Mouse (Mus musculus): ENCODE results near the gene Bola1.
"Not testable (repeated sequence)": the region's sequence is repeated elsewhere in the genome, so short reads cannot be mapped to it uniquely, and the experiment has no call there.

The Bola1 gene

DNA sequence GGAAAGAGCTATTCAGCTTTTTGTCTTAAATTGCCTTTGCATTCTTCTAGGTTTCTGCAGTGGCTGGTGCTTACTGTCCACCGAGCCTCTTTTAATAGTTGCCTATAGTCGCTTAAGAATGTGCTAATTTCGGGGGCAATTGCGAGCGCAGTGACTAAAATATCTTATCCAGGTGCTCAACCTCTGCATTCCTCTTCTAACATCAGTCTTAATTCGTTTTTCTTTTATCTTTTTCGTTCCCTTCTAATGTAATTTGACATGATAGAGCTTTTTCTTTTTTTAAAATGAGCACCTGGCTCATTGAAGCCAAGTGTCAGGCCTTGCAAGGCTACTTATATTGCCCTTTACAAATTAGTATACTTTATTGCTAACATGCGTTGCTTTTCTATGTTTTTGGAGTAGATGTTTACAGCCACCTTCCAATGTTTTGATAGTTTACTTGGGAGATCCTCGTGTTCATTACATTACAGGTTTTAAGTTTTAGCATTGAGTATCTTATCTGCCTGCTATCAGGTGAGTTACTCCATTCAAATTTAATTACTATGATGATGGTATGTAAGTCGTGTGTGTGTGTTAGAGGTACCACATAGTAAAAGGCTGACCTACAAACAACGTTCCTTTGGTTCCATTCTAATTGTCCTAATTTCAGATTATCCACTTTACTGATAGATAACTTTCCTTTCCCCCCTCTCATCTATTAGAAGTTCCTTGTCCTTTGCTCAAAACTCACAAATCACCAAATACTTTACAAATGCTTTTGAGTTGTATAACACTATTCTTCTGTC, 28.0 kb upstream of the Bola1 start:
- no peak for DNase-seq (ENCODE audit: low spot score)

DNA sequence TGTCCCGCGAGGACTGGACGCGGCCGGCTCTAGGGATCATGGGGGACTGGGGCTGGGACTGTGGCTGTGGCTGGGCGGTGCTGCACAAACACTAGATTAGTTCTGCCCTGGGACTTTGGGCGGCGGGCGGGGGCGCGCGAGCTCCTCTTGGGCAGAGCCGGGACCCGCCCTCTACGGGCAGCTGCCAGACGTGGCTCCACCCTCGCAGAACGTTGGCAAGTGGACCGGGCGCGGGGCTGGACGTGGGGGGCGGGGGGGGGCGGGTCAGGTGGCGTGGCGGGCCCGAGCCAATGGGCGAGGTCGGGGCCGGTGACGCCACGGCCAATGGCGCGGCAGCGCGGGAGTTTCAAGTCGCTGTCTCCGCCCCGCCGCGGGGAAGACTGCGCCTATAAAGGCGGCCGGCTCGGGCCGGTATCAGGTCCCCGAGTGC, 26.9 kb upstream of the Bola1 start, which contains the start of gene Hist2h3c1:
TSS of gene Hist2h3c1 (plus strand) at position 259 of the 430 bp plus-strand sequence.
- not testable (repeated sequence) for DNase-seq (ENCODE audit: low spot score)

DNA sequence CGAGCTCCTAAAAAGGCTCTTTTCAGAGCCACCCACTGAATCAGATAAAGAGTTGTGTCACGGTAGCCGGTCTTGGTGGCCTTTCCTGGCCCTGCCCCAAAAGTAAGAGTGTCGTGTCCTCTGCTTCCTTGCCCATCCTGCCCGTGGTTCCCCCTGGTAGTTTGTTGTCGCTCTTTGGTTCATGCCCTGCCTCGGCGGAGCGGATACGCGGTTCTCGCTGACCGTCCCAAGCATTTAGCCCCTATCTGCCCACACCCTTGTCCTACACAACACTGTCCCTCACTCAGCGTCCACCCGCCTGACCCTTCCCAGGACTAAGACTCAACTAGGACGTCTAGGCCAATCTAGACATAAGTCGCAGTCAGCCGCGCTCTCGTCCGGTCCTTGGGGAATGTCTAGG, 26.5 kb upstream of the Bola1 start:
- not testable (repeated sequence) for DNase-seq (ENCODE audit: low spot score)

DNA sequence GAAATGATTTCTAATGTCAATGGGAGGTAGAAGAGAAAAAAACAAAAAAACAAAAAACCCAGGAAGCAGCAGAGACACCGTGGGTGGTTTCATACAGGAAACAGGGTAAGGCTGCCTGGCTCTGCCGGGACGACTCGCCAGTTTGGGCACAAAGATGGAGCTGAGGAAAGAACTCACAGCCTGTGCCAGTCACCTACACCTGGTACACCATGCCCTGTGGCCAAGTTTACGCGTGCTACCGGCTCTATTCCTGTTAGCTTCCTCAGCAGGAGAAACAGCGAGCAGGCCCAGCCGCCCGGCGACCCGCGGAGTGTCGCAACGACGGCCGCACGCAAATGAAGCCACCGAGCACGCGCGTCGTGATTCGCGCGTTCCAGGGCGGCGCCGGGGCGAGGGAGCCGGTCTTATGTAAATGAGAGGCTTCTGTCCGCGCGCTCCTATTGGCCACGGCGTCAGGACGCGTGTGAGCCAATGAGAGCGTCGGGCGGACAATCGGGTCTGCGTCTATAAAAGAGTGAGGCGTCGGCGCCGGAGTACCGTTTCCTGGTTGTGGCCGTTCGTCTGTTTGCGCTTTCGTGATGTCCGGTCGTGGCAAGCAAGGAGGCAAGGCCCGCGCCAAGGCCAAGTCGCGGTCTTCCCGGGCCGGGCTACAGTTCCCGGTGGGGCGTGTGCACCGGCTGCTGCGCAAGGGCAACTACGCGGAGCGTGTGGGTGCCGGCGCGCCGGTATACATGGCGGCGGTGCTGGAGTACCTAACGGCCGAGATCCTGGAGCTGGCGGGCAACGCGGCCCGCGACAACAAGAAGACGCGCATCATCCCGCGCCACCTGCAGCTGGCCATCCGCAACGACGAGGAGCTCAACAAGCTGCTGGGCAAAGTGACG, 25.7 kb upstream of the Bola1 start, which contains the start of gene Hist2h2aa1:
TSS of gene Hist2h2aa1 (plus strand) at position 495 of the 884 bp plus-strand sequence.
- peak; percentile 82 for DNase-seq (ENCODE audit: low spot score)

DNA sequence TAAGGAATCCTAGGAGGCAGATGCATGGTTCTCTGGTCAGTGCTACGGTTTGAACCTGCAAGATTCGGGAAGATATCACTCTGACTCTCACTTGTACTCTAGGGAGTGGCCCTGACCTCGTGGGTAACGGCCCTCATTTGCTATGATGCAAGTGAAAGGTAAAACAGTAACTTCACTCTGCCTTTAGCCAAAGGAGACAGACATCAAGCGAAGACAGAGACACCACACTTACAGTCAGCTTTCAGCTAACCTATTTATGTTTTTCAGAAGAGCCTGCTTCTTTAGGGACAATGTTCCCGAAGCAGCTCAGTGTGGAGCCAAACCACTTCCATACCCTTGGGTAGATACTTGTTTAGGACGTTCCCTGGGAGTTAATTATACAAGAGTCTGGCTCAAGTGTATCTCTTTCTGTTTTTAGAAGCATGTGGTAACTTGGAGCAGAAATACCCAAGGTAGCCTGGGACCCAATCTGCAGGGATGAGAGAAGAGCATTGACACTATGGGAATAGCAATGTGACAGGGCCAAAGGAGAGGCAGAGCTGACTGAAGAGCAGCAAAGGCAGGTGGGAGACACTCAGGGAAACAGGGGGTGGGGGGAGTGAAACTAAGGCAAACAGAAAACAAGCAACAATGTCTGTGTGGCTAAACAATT, 24.5 kb upstream of the Bola1 start:
- no peak for DNase-seq (ENCODE audit: low spot score)

DNA sequence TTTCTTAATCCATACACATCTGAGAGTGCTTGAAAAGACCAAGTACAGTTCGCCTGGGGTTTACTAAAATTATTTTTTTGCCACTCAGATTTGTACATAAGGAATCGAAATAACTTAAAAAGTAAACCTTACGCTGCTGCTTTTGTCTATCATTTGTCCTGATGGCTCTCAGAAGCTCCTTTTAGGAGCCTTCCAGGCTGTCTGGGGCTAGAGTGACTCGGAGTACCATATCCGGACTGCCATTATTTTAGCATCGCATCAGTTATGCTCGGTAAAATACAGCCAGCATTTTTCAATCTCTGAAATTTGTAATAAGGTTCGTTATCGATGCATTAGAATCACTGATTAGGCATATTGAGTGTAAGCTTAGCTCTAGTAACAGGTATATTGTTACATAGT, 21.3 kb upstream of the Bola1 start:
- no peak for DNase-seq (ENCODE audit: low spot score)

DNA sequence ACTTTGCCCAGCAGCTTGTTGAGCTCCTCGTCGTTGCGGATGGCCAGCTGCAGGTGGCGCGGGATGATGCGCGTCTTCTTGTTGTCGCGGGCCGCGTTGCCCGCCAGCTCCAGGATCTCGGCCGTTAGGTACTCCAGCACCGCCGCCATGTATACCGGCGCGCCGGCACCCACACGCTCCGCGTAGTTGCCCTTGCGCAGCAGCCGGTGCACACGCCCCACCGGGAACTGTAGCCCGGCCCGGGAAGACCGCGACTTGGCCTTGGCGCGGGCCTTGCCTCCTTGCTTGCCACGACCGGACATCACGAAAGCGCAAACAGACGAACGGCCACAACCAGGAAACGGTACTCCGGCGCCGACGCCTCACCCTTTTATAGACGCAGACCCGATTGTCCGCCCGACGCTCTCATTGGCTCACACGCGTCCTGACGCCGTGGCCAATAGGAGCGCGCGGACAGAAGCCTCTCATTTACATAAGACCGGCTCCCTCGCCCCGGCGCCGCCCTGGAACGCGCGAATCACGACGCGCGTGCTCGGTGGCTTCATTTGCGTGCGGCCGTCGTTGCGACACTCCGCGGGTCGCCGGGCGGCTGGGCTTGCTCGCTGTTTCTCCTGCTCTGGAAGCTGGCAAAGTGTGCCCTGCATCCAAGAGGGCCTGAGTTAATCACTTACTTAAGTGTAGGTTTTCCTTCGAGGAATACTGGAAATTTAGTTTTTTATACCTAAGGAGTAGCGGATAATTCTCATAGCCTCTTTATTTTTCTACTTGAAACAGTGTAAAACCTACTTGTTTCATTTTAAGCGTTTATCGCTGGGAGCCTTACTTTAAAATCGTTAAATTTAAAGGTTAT, 20.7 kb upstream of the Bola1 start, which contains the start of gene Hist2h2aa2:
TSS of gene Hist2h2aa2 (minus strand) at position 328 of the 850 bp plus-strand sequence.
- DNase-seq (ENCODE audit: low spot score), result peak; percentile 99

DNA sequence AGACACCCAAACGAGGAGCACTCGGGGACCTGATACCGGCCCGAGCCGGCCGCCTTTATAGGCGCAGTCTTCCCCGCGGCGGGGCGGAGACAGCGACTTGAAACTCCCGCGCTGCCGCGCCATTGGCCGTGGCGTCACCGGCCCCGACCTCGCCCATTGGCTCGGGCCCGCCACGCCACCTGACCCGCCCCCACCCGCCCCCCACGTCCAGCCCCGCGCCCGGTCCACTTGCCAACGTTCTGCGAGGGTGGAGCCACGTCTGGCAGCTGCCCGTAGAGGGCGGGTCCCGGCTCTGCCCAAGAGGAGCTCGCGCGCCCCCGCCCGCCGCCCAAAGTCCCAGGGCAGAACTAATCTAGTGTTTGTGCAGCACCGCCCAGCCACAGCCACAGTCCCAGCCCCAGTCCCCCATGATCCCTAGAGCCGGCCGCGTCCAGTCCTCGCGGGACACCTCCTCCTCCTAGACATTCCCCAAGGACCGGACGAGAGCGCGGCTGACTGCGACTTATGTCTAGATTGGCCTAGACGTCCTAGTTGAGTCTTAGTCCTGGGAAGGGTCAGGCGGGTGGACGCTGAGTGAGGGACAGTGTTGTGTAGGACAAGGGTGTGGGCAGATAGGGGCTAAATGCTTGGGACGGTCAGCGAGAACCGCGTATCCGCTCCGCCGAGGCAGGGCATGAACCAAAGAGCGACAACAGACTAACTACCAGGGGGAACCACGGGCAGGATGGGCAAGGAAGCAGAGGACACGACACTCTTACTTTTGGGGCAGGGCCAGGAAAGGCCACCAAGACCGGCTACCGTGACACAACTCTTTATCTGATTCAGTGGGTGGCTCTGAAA, 19.7 kb upstream of the Bola1 start, which contains the start of gene Hist2h3c2:
TSS of gene Hist2h3c2 (minus strand) at position 174 of the 840 bp plus-strand sequence.
- DNase-seq (ENCODE audit: low spot score), result peak; percentile 80

DNA sequence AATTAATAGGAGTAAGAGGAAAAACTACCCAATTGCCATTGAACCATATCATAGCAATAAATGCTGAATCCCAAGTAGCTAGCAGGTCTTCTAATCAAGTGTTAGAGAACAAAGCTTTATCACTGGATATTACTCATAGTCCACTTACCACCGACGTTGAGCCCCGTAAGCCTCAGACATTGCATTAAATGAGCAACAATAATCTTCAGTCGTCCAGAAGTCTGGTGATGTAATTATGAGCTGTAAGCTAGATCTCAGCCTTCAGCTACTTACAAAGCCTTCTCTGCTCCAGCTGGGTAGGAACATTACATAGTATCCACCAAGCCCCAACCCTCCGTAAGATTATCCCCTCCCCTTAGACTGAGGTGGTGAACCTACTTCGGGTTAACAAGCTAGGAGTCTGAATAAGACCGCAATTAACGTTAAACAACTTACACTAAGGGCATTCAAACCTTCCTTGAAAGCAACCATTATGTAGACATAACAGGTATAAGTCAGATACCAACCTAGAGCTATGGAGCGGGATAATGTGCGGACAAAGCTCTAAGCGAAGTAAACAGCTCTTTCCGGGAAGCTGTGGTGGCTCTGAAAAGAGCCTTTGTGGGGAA, 18.5 kb upstream of the Bola1 start:
- DNase-seq (ENCODE audit: low spot score), result peak; percentile 49

DNA sequence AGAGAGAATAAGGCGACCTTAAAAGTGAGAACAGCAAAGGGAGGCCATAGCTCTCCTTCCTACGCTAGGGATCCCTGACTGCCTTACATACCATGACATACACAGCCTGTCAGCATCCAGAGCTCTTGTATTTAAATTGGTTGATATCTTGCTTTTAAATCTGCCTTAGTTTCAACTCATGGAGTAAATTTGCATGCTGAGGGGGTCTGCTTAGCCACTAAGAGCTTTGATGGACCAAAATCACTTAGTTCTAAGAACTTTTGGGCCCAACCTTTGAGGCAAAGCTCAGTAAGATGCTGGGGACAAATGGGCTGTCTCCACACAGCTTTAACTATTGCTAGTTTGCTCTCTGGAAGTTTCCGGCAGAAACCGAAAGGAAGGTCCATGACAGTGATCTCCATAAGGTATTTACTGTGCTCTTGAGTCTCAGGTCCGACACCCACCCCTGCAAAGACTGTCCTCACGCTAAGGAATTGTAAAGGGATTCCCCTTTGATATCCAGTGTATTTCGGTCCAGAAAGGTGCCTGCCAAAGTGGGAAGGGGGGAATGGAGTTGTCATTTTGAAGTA, 17.9 kb upstream of the Bola1 start:
- no peak for DNase-seq (ENCODE audit: low spot score)

DNA sequence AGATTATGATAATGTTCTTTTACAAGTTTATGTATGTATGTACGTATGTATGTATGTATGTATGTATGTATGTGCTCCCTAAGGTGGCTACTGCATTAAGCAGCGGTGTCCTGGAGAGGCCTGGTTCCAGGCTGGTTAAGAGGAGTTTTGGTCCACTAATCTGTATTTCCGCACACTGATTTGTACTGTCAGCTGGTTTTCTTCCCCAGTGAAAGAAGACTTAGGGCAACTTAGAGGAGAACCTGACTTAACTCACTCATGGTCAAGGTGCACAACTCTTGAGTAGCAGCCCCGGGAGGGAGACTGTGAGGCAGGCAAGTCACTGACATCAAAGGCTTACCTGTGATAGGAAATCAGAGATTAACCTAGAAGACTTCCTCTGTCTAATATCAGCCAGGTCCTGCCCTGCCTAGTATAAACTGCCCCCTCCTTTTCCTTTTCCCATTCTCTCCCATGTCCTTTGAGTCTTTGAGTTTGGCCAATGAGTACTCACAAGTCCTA, 17.4 kb upstream of the Bola1 start:
- no peak for DNase-seq (ENCODE audit: low spot score)

DNA sequence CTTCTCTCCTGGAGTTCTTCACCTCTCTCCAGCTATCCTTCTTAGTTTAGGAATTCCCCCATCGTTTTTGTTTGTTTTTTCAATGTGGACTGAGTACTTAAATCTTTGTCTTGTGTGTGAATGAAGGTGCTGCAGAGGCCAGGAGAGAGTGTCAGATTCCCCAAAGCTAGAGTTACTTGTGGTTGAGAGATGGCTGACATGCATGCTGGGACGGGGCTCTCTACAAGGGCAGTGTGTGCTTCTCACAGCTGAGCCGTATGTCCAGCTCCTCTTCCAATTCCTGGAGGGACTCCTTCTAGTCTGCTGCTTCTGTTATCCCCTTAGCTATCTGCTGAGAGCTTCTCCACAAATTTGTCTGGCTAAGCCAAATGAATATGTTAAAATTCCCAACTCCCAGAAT, 16.3 kb upstream of the Bola1 start:
- DNase-seq (ENCODE audit: low spot score), result no peak

DNA sequence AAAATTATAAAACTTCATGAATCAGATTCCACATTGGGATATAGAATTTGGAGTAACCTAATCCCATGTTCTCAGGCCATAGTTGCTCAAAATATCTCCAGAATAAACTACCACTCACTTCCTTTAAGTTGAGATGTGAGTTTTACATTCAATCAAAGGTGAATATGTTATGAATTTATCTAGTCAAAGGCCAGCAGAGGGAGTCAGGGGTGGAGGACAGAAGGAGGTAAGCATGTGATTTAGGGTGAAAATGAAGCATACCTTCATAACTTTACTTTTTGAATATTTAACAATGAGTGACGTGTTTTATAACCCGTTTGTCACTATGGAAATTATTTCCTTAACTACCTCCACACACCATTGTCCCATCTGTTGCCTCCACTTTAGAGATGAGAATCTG, 15.4 kb upstream of the Bola1 start:
- no peak for DNase-seq (ENCODE audit: low spot score)

DNA sequence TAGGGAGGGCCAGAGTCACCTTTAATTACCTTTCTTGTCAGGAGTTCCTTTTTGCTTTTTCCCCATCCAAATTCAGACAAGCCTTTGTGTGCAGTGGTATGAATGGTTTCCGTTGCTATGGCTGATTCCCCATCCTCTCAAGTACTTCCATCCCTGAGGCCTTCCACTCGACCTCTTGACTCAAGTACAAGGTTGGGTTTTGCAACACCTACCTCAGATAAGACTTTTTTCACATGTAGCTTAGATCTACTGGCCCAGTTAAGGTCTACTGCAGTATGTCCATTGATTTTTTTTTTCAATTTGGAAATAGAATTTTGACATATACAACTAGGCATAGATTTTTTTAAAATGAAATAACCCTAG, 12.2 kb upstream of the Bola1 start:
- no peak for DNase-seq (ENCODE audit: low spot score)

DNA sequence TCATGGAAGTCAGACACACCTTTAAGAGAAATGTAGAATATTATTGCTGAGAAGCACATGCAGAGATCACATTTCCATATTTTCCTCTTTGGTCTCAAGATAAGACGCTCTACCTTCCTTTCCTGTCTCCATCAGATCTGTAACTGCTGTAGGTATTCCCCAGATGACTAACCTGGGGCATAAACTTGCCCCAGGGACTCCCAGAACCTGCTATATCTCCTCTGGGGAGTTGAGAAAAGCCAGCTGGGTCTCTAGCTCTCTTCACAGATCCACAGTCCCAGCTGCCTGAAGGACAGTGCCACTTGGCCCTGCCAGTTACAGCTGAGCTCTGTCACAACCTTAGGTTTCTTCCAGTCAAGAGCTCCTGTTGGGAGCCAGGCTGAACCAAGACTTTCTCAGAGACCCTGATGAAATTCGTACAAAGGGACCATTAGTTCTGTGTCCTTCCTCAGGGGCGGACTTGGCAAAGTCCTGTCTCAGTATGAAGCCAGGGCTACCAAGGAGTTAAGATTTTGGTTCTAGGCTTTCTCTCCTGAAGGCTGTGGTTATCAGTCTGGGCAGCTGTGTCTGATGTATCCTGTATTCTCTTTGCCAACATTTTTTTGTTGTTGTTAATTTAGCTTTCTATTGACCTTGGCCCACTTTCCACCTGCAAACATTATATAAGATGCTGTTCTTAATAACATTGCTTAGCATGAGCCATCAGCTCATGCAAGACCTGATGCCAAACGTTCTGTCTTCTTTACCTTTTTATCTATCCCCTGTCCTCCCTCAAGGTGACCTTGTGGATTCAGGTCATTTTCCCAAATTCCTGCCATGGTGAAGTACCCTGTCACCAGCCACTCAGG, 11.6 kb upstream of the Bola1 start:
- no peak for DNase-seq (ENCODE audit: low spot score)

DNA sequence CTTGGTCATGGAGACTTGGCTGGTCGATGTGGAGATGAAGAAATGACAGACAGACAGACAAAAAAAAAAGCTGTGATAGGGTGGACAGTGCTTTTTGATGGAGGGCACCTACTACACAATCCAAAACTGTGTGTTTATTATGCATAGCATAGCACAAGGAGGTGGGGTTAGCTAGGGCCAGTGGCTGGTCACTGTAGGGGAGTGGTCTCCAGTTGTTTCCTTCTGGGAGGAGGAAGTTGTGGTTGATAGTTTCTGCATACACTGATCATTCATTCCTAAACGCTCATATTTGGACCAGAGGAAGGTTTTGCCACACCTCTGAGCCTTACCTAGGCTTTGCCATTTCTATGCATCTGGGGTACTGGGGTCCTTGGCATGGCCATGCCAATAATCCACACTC, 10.9 kb upstream of the Bola1 start:
- DNase-seq (ENCODE audit: low spot score), result no peak

DNA sequence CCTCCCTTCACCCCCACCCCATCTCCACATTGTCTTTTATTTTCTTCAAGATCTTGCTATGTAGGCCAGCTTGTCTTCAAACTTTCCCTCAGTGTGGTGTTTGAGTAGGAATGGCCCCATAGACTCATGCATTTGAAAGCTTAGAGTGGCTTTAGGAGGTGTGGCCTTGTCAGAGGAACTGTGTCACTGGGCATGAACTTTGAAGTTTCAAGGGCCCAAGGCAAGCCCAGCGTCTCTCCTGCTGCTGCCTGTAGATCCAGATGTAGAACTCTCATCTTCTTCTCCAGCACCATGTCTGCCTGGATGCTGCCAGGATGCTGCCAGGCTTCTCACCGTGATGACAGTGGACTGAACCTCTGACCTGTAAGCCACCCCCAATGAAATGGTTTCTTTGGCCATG, 9.3 kb upstream of the Bola1 start:
- DNase-seq (ENCODE audit: low spot score), result no peak

Measured in spleen, adult 12 weeks (tissue).